Mouse (Mus musculus) kidney, embryonic 14.5 days (tissue): ENCODE measurements around the gene Atf7ip. TPM values are rescaled to one million over a fixed set of nuclear protein-coding genes. Genes with fewer than 3 reads are reported as not detected.
A peak's percentile ranks its signal among the peaks of the same experiment; 100 is the strongest.

Experiments
- ATAC-seq: fragments of 200-750 bp; cut with Nextera tagmentation; 2 replicates; pipeline ENCODE4 v1.8.0; 2017; ENCODE audit warnings: moderate number of reproducible peaks, mild to moderate bottlenecking, moderate TSS enrichment, moderate library complexity; ENCODE audit not compliant: low FRiP score, low TSS enrichment
- H3K27ac ChIP-seq: fragments of 300-500 bp; sonication (generic); 2 replicates; pipeline ENCODE4 v1.5.1; 2014; ENCODE audit warnings: low read depth, mild to moderate bottlenecking, low read length, moderate library complexity, mixed read lengths
- H3K27me3 ChIP-seq: fragments of 300-500 bp; sonication (generic); 2 replicates; pipeline ENCODE4 v1.6.1; 2014; ENCODE audit warnings: mild to moderate bottlenecking, low read length; ENCODE audit not compliant: control insufficient read depth, insufficient read depth
- H3K36me3 ChIP-seq: fragments of 300-500 bp; sonication (generic); 2 replicates; pipeline ENCODE4 v1.6.1; 2014; ENCODE audit warnings: low read length, mixed read lengths; ENCODE audit not compliant: control insufficient read depth, insufficient read depth
- H3K4me1 ChIP-seq: fragments of 300-500 bp; sonication (generic); 2 replicates; pipeline ENCODE4 v1.6.1; 2014; ENCODE audit warnings: low read length, mixed read lengths; ENCODE audit not compliant: control insufficient read depth, insufficient read depth
- H3K4me2 ChIP-seq: fragments of 300-500 bp; sonication (generic); replicated peaks from 2 replicates; pipeline ENCODE4 v1.6.1; 2014; ENCODE audit warnings: low read depth, mild to moderate bottlenecking, low read length
- H3K4me3 ChIP-seq: fragments of 300-500 bp; sonication (generic); 2 replicates; pipeline ENCODE4 v1.5.1; 2014; ENCODE audit warnings: mild to moderate bottlenecking, low read length
- H3K9ac ChIP-seq: fragments of 300-500 bp; sonication (generic); 2 replicates; pipeline ENCODE4 v1.6.1; 2014; ENCODE audit warnings: low read depth, mild to moderate bottlenecking, low read length, moderate library complexity
- H3K9me3 ChIP-seq: fragments of 300-500 bp; sonication (generic); 2 replicates; pipeline ENCODE4 v1.6.1; 2016; ENCODE audit warnings: low read length; ENCODE audit not compliant: control insufficient read depth
- WGBS: fragments of 180-500 bp; shearing (Covaris S2); extraction: QIAGEN DNeasy Blood & Tissue Kit; methylation state at CpG from one replicate; pipeline ENCODE4 v1.1.7; 2014; 5-methylcytosine and 5-hydroxymethylcytosine counted together
- polyA plus RNA-seq: library from polyadenylated mRNA; unstranded; fragments of >200 nt; fragmentation: Nextera tagmentation; extraction: Ambion mirVana; gene quantifications from 2 replicates; pipeline ENCODE4 v1.2.1, GENCODE M21; 2014

The Atf7ip gene
- polyA plus RNA-seq, 1 experiment from 2014 or later: 54.2 TPM

DNA sequence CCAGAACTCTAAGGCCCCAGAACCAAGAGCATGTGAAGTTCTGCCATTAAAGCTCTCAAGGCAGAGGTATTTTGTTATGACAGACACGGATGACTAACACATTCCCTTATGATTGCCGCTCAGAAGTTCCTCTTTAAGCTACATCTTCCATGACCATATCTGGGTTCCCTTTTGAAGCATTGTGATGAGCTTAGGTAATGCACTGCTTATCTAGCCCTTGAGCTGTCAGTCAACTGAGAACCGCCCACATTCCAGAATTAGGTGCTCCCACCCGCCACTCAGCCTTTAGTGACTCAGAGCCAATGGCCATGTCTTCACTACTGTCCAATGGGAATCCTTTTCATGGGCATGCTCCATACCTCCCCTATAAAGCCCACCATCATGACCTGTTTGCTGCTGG is 13.7 kb upstream of the Atf7ip start:
- 91% methylated on average over 4 of the region's 4 CpGs for WGBS
- Histone ChIP-seq H3K4me2 (no peak overlapping the region), H3K36me3 (no peaks in the 10 kb centered on the region), H3K4me1 (no peaks in the 10 kb centered on the region), H3K9me3 (peaks cover 3% of the 10 kb centered on the region; the same call in 1 of the 2 replicates), H3K9ac (no peak overlapping the region), H3K27ac (no peak overlapping the region), H3K27me3 (no peaks in the 10 kb centered on the region), H3K4me3 (no peak overlapping the region)
- no peak for ATAC-seq

DNA sequence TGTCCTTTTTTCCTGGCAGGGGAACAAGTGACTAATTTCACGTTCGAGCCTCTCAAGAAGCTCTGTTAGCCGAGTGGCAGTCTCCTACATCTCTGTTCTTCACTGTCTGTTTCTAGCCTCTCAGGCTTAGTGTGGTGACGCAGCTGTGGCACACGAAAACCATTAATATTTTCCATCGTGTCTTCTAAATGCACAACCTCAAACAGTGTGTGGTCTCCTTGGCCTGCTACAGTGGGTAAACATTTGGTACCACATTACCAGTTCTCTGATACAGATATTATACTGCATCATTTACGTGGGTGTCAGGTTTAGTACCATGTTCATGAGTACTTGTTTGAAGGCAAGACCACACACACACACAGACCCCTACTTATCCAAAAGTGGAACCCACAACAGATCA is 12.5 kb upstream of the Atf7ip start:
- no peak overlapping the region for H3K4me3 ChIP-seq
- H3K9me3 ChIP-seq: no peaks in the 10 kb centered on the region
- ATAC-seq: no peak
- 87% methylated on average over 7 of the region's 7 CpGs for WGBS
- H3K27ac ChIP-seq: no peak overlapping the region
- H3K4me1 ChIP-seq: no peaks in the 10 kb centered on the region
- no peaks in the 10 kb centered on the region for H3K27me3 ChIP-seq
- H3K4me2 ChIP-seq: no peak overlapping the region
- no peak overlapping the region for H3K9ac ChIP-seq
- no peaks in the 10 kb centered on the region for H3K36me3 ChIP-seq

DNA sequence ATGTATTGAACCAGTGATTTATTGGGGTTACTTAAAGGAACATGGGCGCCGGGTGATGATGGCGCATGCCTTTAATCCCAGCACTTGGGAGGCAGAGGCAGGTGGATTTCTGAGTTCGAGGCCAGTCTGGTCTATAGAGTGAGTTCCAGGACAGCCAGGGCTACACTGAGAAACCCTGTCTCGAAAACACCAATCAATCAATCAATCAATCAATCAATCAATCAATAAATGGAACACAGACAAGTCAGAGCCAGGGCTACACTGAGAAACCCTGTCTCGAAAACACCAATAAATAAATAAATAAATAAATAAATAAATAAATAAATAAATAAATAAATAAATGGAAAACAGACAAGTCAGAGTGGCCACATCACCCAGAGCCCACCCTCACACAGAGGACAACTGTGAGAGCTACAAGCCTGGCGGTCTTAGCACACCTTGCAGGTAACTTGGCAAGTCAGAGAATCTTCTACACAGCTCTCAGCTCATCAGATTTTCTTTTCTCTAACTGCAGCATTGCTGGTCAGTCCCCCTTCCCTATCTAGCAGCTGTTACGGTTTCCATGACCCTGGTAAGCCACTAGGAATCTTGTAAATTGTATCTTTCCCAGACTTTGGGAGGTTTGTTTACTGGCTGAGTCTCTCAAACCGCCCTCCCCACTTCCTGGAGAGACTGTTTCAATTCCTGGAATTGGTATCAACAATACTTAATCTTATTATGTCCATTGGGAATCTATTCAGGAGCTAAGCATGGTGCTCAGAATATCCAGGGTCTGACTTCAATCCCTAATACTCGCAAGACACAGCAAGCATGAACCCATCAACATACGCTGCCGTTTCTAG is 11.8 kb upstream of the Atf7ip start:
- 93% methylated on average over 12 of the region's 12 CpGs for whole genome bisulfite sequencing
- Histone ChIP-seq H3K36me3 (no peaks in the 10 kb centered on the region), H3K9me3 (no peaks in the 10 kb centered on the region), H3K27ac (no peak overlapping the region), H3K4me3 (no peak overlapping the region), H3K9ac (no peak overlapping the region), H3K4me2 (no peak overlapping the region), H3K4me1 (no peaks in the 10 kb centered on the region), H3K27me3 (no peaks in the 10 kb centered on the region)
- no peak for ATAC-seq

DNA sequence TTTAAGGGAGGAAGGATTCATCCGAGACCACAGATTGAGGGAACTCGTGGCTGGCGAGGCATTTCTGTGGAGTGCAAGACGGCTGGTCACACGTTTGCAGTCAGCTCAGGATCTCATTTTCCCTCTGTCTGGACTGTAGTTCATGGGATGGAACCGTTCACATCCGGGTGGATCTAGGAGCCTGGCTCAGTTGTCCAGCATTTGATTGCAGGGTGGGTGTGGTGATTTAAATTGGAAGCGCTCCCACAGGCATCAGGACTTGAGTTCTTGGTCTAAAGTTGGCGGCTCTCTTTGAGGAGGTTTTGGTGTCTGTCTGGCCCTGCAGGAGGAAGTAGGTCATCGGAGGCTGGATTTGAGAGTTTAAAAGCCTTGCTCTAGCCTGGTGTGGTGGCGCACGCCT is 10.9 kb upstream of the Atf7ip start:
- Histone ChIP-seq H3K9ac (no peak overlapping the region), H3K36me3 (no peaks in the 10 kb centered on the region), H3K9me3 (no peaks in the 10 kb centered on the region), H3K4me1 (no peaks in the 10 kb centered on the region), H3K4me2 (no peak overlapping the region), H3K27me3 (no peaks in the 10 kb centered on the region), H3K27ac (no peak overlapping the region), H3K4me3 (no peak overlapping the region)
- ATAC-seq: no peak
- WGBS: 84% methylated on average over 12 of the region's 12 CpGs

DNA sequence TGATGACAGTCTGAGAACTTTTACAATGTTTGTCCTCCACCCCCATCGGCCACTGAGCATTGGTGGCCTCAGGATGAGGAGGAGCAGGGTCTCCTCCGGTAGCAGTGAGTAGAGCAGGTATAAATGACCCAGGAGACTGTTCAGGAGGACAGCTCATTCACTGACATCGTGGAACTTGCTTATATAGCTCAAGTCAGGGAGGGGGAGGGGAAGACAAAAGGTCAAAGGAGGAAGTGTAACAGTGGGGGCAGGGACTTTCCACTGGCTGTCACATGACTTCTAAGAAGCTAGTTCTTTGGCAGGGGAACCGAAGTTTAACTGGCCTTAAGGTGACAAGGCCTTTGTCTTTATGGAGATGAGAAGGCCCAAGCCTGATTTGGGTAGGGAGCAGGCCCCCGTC is 8.2 kb upstream of the Atf7ip start:
- Histone ChIP-seq H3K36me3 (no peaks in the 10 kb centered on the region), H3K4me2 (no peak overlapping the region), H3K27ac (no peak overlapping the region), H3K4me3 (no peak overlapping the region), H3K4me1 (no peaks in the 10 kb centered on the region), H3K27me3 (no peaks in the 10 kb centered on the region), H3K9ac (no peak overlapping the region), H3K9me3 (no peaks in the 10 kb centered on the region)
- no peak for ATAC-seq
- 50% methylated on average over 5 of the region's 5 CpGs for WGBS

DNA sequence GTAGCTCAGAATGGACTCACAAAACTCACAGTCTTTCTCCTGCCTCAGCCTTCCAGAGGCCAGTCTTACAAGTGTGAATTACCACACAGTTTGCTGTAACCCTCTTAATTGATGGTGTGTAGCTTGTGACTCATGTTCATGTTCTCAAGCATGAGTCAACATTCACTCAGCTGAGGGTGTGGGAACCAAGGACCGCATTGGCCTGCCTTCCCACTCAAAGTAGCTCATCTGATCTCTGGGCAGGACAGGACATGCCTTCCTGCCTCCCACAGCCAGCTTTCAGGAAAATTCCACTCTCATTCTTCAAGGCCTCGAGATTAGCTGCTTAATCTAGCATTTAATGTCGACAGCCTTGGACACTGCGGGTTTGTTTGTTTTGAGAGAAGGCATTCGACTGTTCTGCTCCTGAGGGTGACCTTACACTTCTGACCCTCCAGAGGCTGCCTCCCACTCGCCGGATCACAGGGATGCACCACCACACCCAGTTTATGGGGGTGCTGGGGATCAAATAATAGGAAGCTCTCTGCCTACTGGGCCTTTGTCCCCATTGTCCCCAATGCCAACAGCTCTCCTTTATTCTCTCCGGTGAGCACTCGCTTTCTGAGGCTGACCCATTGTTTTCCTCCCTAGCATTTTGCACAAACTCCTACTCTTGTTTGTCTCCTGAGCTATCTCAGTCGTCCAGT is 6.5 kb upstream of the Atf7ip start:
- Histone ChIP-seq H3K36me3 (no peaks in the 10 kb centered on the region), H3K9ac (no peak overlapping the region), H3K27me3 (no peaks in the 10 kb centered on the region), H3K4me3 (no peak overlapping the region), H3K4me2 (no peak overlapping the region), H3K27ac (no peak overlapping the region), H3K4me1 (no peaks in the 10 kb centered on the region), H3K9me3 (no peaks in the 10 kb centered on the region)
- WGBS: 45% methylated on average over 10 of the region's 10 CpGs
- ATAC-seq: no peak

- Histone ChIP-seq H3K4me2 (no peak overlapping the region), H3K36me3 (no peaks in the 10 kb centered on the region), H3K27ac (no peak overlapping the region), H3K9ac (no peak overlapping the region), H3K4me1 (no peaks in the 10 kb centered on the region), H3K27me3 (no peaks in the 10 kb centered on the region), H3K4me3 (no peak overlapping the region), H3K9me3 (no peaks in the 10 kb centered on the region)
- no peak for ATAC-seq
- WGBS: 98% methylated on average over 3 of the region's 3 CpGs
Measured at GRCm38 (mm10) chr6:136508652-136509051, 2.7 kb downstream of the Atf7ip start.

DNA sequence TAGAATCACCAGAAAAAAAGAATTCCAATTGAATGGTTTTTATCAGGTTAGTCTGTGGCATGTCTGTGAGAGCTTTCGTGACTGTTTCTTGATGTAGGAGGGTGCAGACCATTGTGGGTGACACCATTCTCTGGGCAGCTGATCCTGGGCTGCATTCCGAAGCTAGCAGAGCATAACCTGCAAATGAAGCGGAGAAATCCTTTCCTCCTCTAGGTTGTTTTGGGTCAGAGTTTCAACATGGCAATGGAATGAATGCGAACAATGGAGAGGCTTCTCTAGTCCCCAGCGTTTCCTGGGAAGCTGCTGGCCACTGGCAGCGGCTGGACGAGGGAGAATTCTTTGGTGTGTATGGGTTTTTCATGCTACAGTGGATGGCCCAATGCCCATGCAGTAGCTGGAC is 5.0 kb downstream of the Atf7ip start:
- ATAC-seq: 0 out of 2 replicates have a peak, but pooled peaks have one; percentile 35
- no peak overlapping the region for H3K4me3 ChIP-seq
- H3K36me3 ChIP-seq: no peaks in the 10 kb centered on the region
- no peaks in the 10 kb centered on the region for H3K27me3 ChIP-seq
- H3K27ac ChIP-seq: no peak overlapping the region
- no peak overlapping the region for H3K4me2 ChIP-seq
- 50% methylated on average over 7 of the region's 7 CpGs for WGBS
- H3K4me1 ChIP-seq: no peaks in the 10 kb centered on the region
- no peak overlapping the region for H3K9ac ChIP-seq
- H3K9me3 ChIP-seq: peaks cover 2% of the 10 kb centered on the region; the same call in 1 of the 2 replicates

- no peaks in the 10 kb centered on the region for H3K4me1 ChIP-seq
- no peak overlapping the region for H3K4me2 ChIP-seq
- H3K4me3 ChIP-seq: no peak overlapping the region
- H3K27ac ChIP-seq: no peak overlapping the region
- WGBS: 87% methylated on average over 3 of the region's 3 CpGs
- no peak for ATAC-seq
- no peaks in the 10 kb centered on the region for H3K36me3 ChIP-seq
- H3K9me3 ChIP-seq: peaks cover 2% of the 10 kb centered on the region; the same call in 1 of the 2 replicates
- H3K27me3 ChIP-seq: no peaks in the 10 kb centered on the region
- H3K9ac ChIP-seq: no peak overlapping the region
Measured at GRCm38 (mm10) chr6:136512351-136512750, 6.4 kb downstream of the Atf7ip start.
